Mouse (Mus musculus) midbrain, embryonic 14.5 days (tissue): ENCODE results near the gene Dnajc7. TPM values are rescaled to one million over a fixed set of nuclear protein-coding genes. Genes with fewer than 3 reads are reported as not detected.

Experiments
- ATAC-seq: fragments of 200-750 bp; cut with Nextera tagmentation; 2 replicates; pipeline ENCODE4 v1.8.0; 2017; ENCODE audit warnings: moderate number of reproducible peaks, moderate library complexity; ENCODE audit not compliant: low FRiP score, low TSS enrichment
- DNase-seq: peaks from one replicate; pipeline ENCODE4 v3.0.0-alpha.2; 2015
- H3K27ac ChIP-seq: fragments of 300-500 bp; sonication (generic); replicated peaks from 2 replicates; pipeline ENCODE4 v1.5.1; 2014; ENCODE audit warnings: mild to moderate bottlenecking, low read depth, low read length, moderate library complexity
- H3K27me3 ChIP-seq: fragments of 300-500 bp; sonication (generic); 2 replicates; pipeline ENCODE4 v1.6.1; 2014; ENCODE audit warnings: low read length, control low read depth, mixed read lengths; ENCODE audit not compliant: control insufficient read depth, insufficient read depth
- H3K36me3 ChIP-seq: fragments of 300-500 bp; sonication (generic); 2 replicates; pipeline ENCODE4 v1.6.1; 2014; ENCODE audit warnings: low read length, control low read depth; ENCODE audit not compliant: control insufficient read depth, insufficient read depth
- H3K4me1 ChIP-seq: fragments of 300-500 bp; sonication (generic); 2 replicates; pipeline ENCODE4 v1.6.1; 2014; ENCODE audit warnings: mild to moderate bottlenecking, antibody characterized with exemption, low read length, control low read depth; ENCODE audit not compliant: control insufficient read depth, insufficient read depth
- H3K4me2 ChIP-seq: fragments of 300-500 bp; sonication (generic); 2 replicates; pipeline ENCODE4 v1.6.1; 2014; ENCODE audit warnings: mild to moderate bottlenecking, low read length, moderate library complexity
- H3K4me3 ChIP-seq: fragments of 300-500 bp; sonication (generic); replicated peaks from 2 replicates; pipeline ENCODE4 v1.5.1; 2014; ENCODE audit warnings: low read depth, low read length
- H3K9ac ChIP-seq: fragments of 300-500 bp; sonication (generic); replicated peaks from 2 replicates; pipeline ENCODE4 v1.6.1; 2014; ENCODE audit warnings: mild to moderate bottlenecking, low read length, moderate library complexity
- H3K9me3 ChIP-seq: fragments of 300-500 bp; sonication (generic); 2 replicates; pipeline ENCODE4 v1.6.1; 2016; ENCODE audit warnings: low read length, control low read depth, mixed read lengths; ENCODE audit not compliant: control insufficient read depth
- WGBS: fragments of 180-500 bp; shearing (Covaris S2); extraction: QIAGEN DNeasy Blood & Tissue Kit; methylation state at CpG from one replicate; pipeline ENCODE4 v1.1.7; 2014; 5-methylcytosine and 5-hydroxymethylcytosine counted together
- polyA plus RNA-seq: library from polyadenylated mRNA; unstranded; fragments of >200 nt; fragmentation: Nextera tagmentation; extraction: Ambion mirVana; gene quantifications from 2 replicates; pipeline ENCODE4 v1.2.1, GENCODE M21; 2014

The Dnajc7 gene
- polyA plus RNA-seq, 1 experiment from 2014 or later, result 93.7 TPM

DNA sequence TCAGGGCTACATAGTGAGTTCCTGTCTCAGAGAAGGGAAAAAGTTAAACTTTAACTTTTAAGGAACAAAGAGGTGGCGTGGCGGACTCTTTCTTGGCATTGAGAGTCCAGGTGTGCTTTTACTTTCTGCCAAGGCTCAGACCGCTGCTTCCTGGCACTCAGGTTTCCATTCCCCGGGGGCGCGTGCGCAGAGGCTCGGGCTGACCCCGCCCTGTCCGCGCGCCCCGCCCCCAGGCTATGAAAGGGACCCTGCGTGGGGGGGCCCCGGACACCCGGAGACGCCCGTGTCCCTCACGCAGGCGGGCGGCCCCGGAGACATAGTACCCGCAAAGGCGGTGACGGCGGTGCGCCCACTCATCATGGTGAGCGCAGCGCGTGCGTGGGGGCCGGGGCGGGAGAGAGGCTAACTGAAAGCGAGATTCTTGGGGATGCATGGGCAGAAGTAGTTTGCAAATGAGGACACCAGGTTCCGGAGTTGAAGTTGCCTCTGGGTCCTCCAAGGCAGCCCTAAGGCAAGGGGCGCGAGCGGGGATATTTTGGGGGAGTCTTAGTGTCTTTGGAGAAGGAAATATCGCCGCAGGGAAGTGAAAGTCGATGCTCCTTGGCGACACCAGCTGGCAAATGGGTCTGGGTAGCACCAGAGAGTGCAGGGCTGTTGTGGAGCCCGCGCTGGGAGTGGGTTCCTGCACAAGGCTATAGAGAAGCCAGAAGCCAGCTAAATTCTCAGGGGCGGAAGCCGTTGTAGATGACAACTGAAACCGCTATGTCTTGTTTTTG is 45.1 kb downstream of the Dnajc7 start, which contains the start of gene Cnp:
Cnp (plus strand) TSS at position 197 of the 776 bp plus-strand sequence.
- Histone ChIP-seq H3K36me3 (peaks cover 15% of the 10 kb centered on the region), H3K27ac (peak within 1 kb of the TSS; percentile 66), H3K27me3 (peaks cover 5% of the 10 kb centered on the region; the same call in 1 of the 2 replicates), H3K4me2 (peak within 1 kb of the TSS; percentile 80), H3K9ac (peak within 1 kb of the TSS; percentile 56), H3K4me3 (peak within 1 kb of the TSS; percentile 51), H3K4me1 (peaks cover 19% of the 10 kb centered on the region), H3K9me3 (no peaks in the 10 kb centered on the region)
- ATAC-seq (peak; percentile 50), DNase-seq (peak; percentile 81)
- 3% methylated on average over 47 of the region's 47 CpGs for WGBS

GRCm38 (mm10) chr11:100574188-100574587 is 45.8 kb downstream of the Dnajc7 start:
- Histone ChIP-seq H3K27me3 (peaks cover 5% of the 10 kb centered on the region; the same call in 1 of the 2 replicates), H3K4me3 (no peak overlapping the region), H3K9ac (no peak overlapping the region), H3K4me1 (peaks cover 19% of the 10 kb centered on the region), H3K9me3 (no peaks in the 10 kb centered on the region), H3K27ac (no peak overlapping the region), H3K36me3 (peaks cover 8% of the 10 kb centered on the region), H3K4me2 (peak overlapping the region; percentile 80)
- 91% methylated on average over 3 of the region's 3 CpGs for WGBS
- DNase-seq (no peak), ATAC-seq (no peak)

DNA sequence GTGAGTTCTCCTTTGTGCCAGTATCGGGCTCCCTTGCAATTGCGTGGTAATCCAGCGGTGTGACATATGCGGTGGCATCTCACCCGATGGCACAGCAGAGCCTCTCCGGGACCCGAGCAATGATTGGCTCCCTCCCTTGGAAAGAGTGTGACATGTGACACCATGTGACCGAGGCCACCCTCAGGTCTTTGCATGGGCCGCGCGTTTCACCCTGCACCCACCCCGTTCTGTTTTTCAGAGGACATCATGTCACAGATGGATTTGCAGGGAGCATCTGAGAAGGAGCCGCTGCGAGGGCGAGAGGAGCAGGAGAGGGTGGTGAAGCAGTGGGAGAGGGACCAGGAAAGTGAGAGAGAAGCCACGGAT is 48.8 kb downstream of the Dnajc7 start:
- WGBS, result 10% methylated on average over 16 of the region's 16 CpGs
- Histone ChIP-seq H3K36me3 (no peaks in the 10 kb centered on the region), H3K9me3 (no peaks in the 10 kb centered on the region), H3K9ac (peak overlapping the region; percentile 39; the same call in 1 of the 2 replicates), H3K4me1 (peaks cover 19% of the 10 kb centered on the region), H3K27me3 (peaks cover 5% of the 10 kb centered on the region; the same call in 1 of the 2 replicates), H3K4me2 (peak overlapping the region; percentile 56), H3K27ac (no peak overlapping the region), H3K4me3 (peak overlapping the region; percentile 17)
- DNase-seq, result peak; percentile 55
- no peak for ATAC-seq

- WGBS, result 10% methylated on average over 8 of the region's 8 CpGs
- Histone ChIP-seq H3K4me2 (peak overlapping the region; percentile 56), H3K36me3 (no peaks in the 10 kb centered on the region), H3K4me3 (peak overlapping the region; percentile 17), H3K4me1 (peaks cover 16% of the 10 kb centered on the region), H3K27ac (0 out of 2 replicates have a peak overlapping the region, but pooled peaks have one; percentile 8), H3K9me3 (no peaks in the 10 kb centered on the region), H3K27me3 (peaks cover 5% of the 10 kb centered on the region; the same call in 1 of the 2 replicates), H3K9ac (peak overlapping the region; percentile 39; the same call in 1 of the 2 replicates)
- DNase-seq, result peak; percentile 90
- ATAC-seq, result no peak; the same call in 1 of the 2 replicates
Measured at GRCm38 (mm10) chr11:100570430-100571201, 49.4 kb downstream of the Dnajc7 start.

DNA sequence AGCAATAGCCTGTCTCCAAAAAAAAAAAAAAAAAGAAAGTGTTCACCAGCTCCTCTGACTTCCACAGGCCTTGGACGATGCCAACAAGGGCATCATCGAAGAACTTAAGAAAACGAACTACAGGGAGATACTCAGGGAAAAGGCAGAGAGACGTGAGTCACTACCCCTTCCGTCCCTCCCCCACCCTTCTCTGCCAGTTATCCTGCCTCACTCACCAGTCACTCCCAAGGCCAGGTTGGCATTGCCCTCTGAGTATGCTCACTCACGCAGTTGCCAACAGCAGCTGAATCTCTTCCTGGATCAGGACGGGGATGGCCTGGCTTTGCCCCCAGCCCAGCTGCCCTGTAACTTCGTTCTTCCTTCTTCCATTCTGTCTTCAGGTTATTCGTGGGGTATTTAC is 50.2 kb downstream of the Dnajc7 start:
- H3K4me1 ChIP-seq, result 0 out of 2 replicates have a peak, but pooled peaks cover 9% of the 10 kb centered on the region
- 66% methylated on average over 9 of the region's 9 CpGs for WGBS
- ATAC-seq, result no peak

DNA sequence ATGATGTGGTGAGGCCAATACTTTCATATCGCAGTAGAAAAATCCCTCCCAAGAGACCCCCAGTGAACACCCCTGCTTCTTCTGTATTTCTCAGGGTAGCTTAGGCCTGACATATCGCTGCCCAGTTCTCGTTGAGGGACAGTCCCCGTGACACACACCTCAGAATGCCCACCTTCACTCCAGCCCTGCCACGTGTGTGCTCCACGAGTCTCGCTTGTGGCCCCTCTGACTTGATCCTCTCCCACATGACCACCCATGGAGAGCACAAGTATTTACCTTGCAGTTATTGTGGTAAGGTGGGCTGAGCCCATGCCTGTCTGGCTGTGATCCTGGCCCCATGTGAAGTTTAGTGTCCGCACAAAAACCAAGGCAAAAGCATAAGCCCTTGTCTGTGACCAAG is 51.3 kb downstream of the Dnajc7 start:
- Histone ChIP-seq H3K36me3 (no peaks in the 10 kb centered on the region), H3K4me3 (no peak overlapping the region), H3K9ac (no peak overlapping the region), H3K27me3 (peaks cover 5% of the 10 kb centered on the region; the same call in 1 of the 2 replicates), H3K4me1 (0 out of 2 replicates have a peak, but pooled peaks cover 9% of the 10 kb centered on the region), H3K9me3 (no peaks in the 10 kb centered on the region), H3K4me2 (no peak overlapping the region), H3K27ac (no peak overlapping the region)
- DNase-seq, result no peak
- ATAC-seq, result no peak
- WGBS, result 85% methylated on average over 8 of the region's 8 CpGs

More for the DNA sequence above, 50.2 kb downstream of the Dnajc7 start:
- H3K27me3 ChIP-seq, result peaks cover 5% of the 10 kb centered on the region; the same call in 1 of the 2 replicates
- no peak overlapping the region for H3K4me3 ChIP-seq
- no peak overlapping the region for H3K9ac ChIP-seq
- no peak overlapping the region for H3K27ac ChIP-seq
- H3K4me2 ChIP-seq, result no peak overlapping the region
- H3K9me3 ChIP-seq, result no peaks in the 10 kb centered on the region
- no peak for DNase-seq
- no peaks in the 10 kb centered on the region for H3K36me3 ChIP-seq

- H3K36me3 ChIP-seq, result no peaks in the 10 kb centered on the region
- no peak overlapping the region for H3K4me2 ChIP-seq
- H3K9me3 ChIP-seq, result no peaks in the 10 kb centered on the region
- H3K9ac ChIP-seq, result no peak overlapping the region
- ATAC-seq, result no peak
- peaks cover 5% of the 10 kb centered on the region; the same call in 1 of the 2 replicates for H3K27me3 ChIP-seq
- no peak overlapping the region for H3K27ac ChIP-seq
- WGBS, result 74% methylated on average over 9 of the region's 9 CpGs
- 0 out of 2 replicates have a peak, but pooled peaks cover 9% of the 10 kb centered on the region for H3K4me1 ChIP-seq
- no peak overlapping the region for H3K4me3 ChIP-seq
- no peak for DNase-seq
Measured at GRCm38 (mm10) chr11:100567815-100568245, 52.1 kb downstream of the Dnajc7 start.

DNA sequence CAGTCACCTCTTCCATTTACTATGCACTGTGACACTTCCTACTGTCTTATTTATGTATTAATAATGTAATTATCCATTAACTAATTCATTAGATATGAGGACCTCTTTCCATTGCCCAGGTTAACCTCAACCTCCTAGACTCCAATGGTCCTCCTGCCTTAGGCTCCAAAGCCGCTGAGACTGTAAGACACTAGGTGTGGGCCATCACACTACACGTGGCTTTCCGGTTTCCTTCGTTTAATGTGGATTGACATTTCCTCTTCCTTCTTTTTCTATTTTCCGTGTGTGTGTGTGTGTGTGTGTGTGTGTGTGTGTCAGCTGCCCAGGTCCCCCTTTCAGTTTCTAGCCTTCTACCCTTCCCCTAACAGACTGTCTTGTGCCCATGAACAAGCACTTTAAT is 52.7 kb downstream of the Dnajc7 start:
- DNase-seq (no peak), ATAC-seq (no peak)
- H3K9me3 ChIP-seq, result no peaks in the 10 kb centered on the region
- H3K4me2 ChIP-seq, result no peak overlapping the region
- no peak overlapping the region for H3K9ac ChIP-seq
- H3K27ac ChIP-seq, result no peak overlapping the region
- H3K4me1 ChIP-seq, result 0 out of 2 replicates have a peak, but pooled peaks cover 9% of the 10 kb centered on the region
- no peaks in the 10 kb centered on the region for H3K36me3 ChIP-seq
- H3K27me3 ChIP-seq, result peaks cover 5% of the 10 kb centered on the region; the same call in 1 of the 2 replicates
- no peak overlapping the region for H3K4me3 ChIP-seq
- WGBS, result 89% methylated on average over 5 of the region's 5 CpGs
